Mouse (Mus musculus) spleen, postnatal 0 days (tissue): ENCODE data around the gene Pink1. TPM values are rescaled to one million over a fixed set of nuclear protein-coding genes. Genes with fewer than 3 reads are reported as not detected.

ENCODE experiments used
- polyA plus RNA-seq: library from polyadenylated mRNA; unstranded; fragments of >200 nt; fragmentation: Nextera tagmentation; extraction: Ambion mirVana; gene quantifications from 2 replicates; pipeline ENCODE4 v1.2.1, GENCODE M21; 2015

The Pink1 gene
- polyA plus RNA-seq, result 54.0 and 71.2 TPM in 2 replicates

GRCm38 (mm10) chr4:138326077-138326695 lies at the start of gene Pink1:
Gene Pink1 (minus strand): TSS chr4:138326307.

GRCm38 (mm10) chr4:138367641-138368497 lies 41.8 kb upstream of the Pink1 start, which contains the start of gene Cda:
Gene Cda (minus strand): TSS chr4:138367992.

GRCm38 (mm10) chr4:138304340-138305104 lies 21.6 kb downstream of the Pink1 start, which contains the start of gene Ddost:
Gene Ddost (plus strand): TSS chr4:138304730.

Other genes starting within 250 kb of the Pink1 start
- 63.0 and 74.7 TPM in 2 replicates for gene Hp1bp3, start 110.0 kb downstream of the Pink1 start, polyA plus RNA-seq
- 1.3 and 2.0 TPM in 2 replicates for gene Sh2d5, start 75.9 kb downstream of the Pink1 start, polyA plus RNA-seq
- 0.30 and 0.57 TPM in 2 replicates for gene Kif17, start 75.9 kb downstream of the Pink1 start, polyA plus RNA-seq
- gene Ddost, start 21.6 kb downstream of the Pink1 start, polyA plus RNA-seq, result 147 and 161 TPM in 2 replicates
- 3.7 and 5.4 TPM in 2 replicates for gene Cda, start 41.7 kb upstream of the Pink1 start, polyA plus RNA-seq
- 0.05 TPM in 1 of 2 replicates, not detected in the other for gene Fam43b, start 70.2 kb upstream of the Pink1 start, polyA plus RNA-seq
- 9.4 and 9.6 TPM in 2 replicates for gene Mul1, start 108.4 kb upstream of the Pink1 start, polyA plus RNA-seq
- gene Camk2n1, start 128.0 kb upstream of the Pink1 start, polyA plus RNA-seq, result 3.0 and 3.8 TPM in 2 replicates